Mouse (Mus musculus) spleen, adult 2 months (tissue): ENCODE data around the gene Maml3. TPM values are rescaled to one million over a fixed set of nuclear protein-coding genes. Genes with fewer than 3 reads are reported as not detected.
A peak's percentile ranks its signal among the peaks of the same experiment; 100 is the strongest.

Experiments
- DNase-seq, 2 experiments: peaks; one replicate each; pipeline versions ENCODE4 v3.0.0 to v3.0.0-alpha.2; 2012 to 2021; ENCODE audit warnings: low spot score in 2 of 2, low read depth in 1 of 2
- H3K27ac ChIP-seq: fragments of 200-500 bp; 2 replicates; pipeline ENCODE4 v1.5.1; 2012; ENCODE audit warnings: low read length, inconsistent platforms; ENCODE audit not compliant: insufficient read depth
- H3K27me3 ChIP-seq: fragments of 200-500 bp; 2 replicates; pipeline ENCODE4 v1.6.1; 2012; ENCODE audit warnings: mild to moderate bottlenecking, moderate library complexity, low read length, inconsistent platforms; ENCODE audit not compliant: control insufficient read depth, insufficient read depth
- H3K36me3 ChIP-seq: fragments of 200-500 bp; 2 replicates; pipeline ENCODE4 v1.6.1; 2012; ENCODE audit warnings: mild to moderate bottlenecking, low read length, inconsistent platforms; ENCODE audit not compliant: control insufficient read depth, insufficient read depth
- H3K4me1 ChIP-seq: fragments of 200-500 bp; 2 replicates; pipeline ENCODE4 v1.6.1; 2011; ENCODE audit warnings: inconsistent platforms; ENCODE audit not compliant: control insufficient read depth, insufficient read depth, insufficient read length
- H3K4me3 ChIP-seq: fragments of 200-500 bp; 2 replicates; pipeline ENCODE4 v1.5.1; 2011; ENCODE audit warnings: mild to moderate bottlenecking, inconsistent platforms; ENCODE audit not compliant: insufficient read depth, insufficient read length; ENCODE audit errors: extremely low read depth
- CTCF ChIP-seq: fragments of 200-500 bp; IDR thresholded peaks from 2 replicates; pipeline ENCODE4 v1.5.1; 2011; ENCODE audit warnings: mild to moderate bottlenecking, inconsistent platforms; ENCODE audit not compliant: insufficient read depth, insufficient read length, insufficient replicate concordance; ENCODE audit errors: extremely low read depth
- POLR2A ChIP-seq: fragments of 200-500 bp; IDR thresholded peaks from 2 replicates; pipeline ENCODE4 v1.6.1; 2011; ENCODE audit warnings: low read depth, low read length, inconsistent platforms
- WGBS: fragments of 180-500 bp; shearing (Covaris S2); methylation state at CpG from one replicate; pipeline ENCODE4 v1.1.7; 2018; 5-methylcytosine and 5-hydroxymethylcytosine counted together
- polyA plus RNA-seq: library from polyadenylated mRNA; depleted of rRNA; stranded (reverse); fragments of >200 nt; gene quantifications from 2 replicates; pipeline ENCODE4 v1.2.3, GENCODE M21; 2012

The Maml3 gene
- polyA plus RNA-seq, 1 experiment: 2.7 TPM

- peak in 1 of 2 experiments; percentile 50 for DNase-seq
- Histone ChIP-seq H3K4me1 (no peaks in the 10 kb centered on the region; the same call in 1 of the 2 replicates), H3K36me3 (no peaks in the 10 kb centered on the region), H3K4me3 (peak overlapping the region; percentile 1; the same call in 1 of the 2 replicates), H3K27me3 (no peaks in the 10 kb centered on the region), H3K27ac (peak overlapping the region; percentile 73)
- 80% methylated on average over 21 of the region's 21 CpGs for WGBS
- no peak for TF ChIP-seq POLR2A
- no peak for TF ChIP-seq CTCF
These were observed 396.0 kb downstream of the Maml3 start for GRCm38 (mm10) chr3:51708746-51709411.

- Histone ChIP-seq H3K4me3 (no peak overlapping the region), H3K27ac (peak overlapping the region; percentile 38; the same call in 1 of the 2 replicates), H3K27me3 (no peaks in the 10 kb centered on the region), H3K36me3 (no peaks in the 10 kb centered on the region), H3K4me1 (no peaks in the 10 kb centered on the region; the same call in 1 of the 2 replicates)
- no peak for DNase-seq
- 62% methylated on average over 1 of the region's 1 CpGs for whole genome bisulfite sequencing
- no peak for TF ChIP-seq CTCF
- TF ChIP-seq POLR2A: no peak
These were observed 396.5 kb downstream of the Maml3 start for GRCm38 (mm10) chr3:51708375-51708745.

GRCm38 (mm10) chr3:51705220-51705619 is 399.7 kb downstream of the Maml3 start:
- Histone ChIP-seq H3K4me1 (no peaks in the 10 kb centered on the region; the same call in 1 of the 2 replicates), H3K27ac (no peak overlapping the region), H3K36me3 (no peaks in the 10 kb centered on the region), H3K4me3 (no peak overlapping the region), H3K27me3 (no peaks in the 10 kb centered on the region)
- TF ChIP-seq CTCF (peak; percentile 23; the same call in 1 of the 2 replicates), POLR2A (no peak)
- no peak for DNase-seq
- 90% methylated on average over 7 of the region's 7 CpGs for WGBS

GRCm38 (mm10) chr3:51703478-51703877 is 401.4 kb downstream of the Maml3 start:
- H3K4me3 ChIP-seq: no peak overlapping the region
- TF ChIP-seq CTCF (no peak), POLR2A (no peak)
- no peak for DNase-seq
- H3K4me1 ChIP-seq: no peaks in the 10 kb centered on the region; the same call in 1 of the 2 replicates
- no peaks in the 10 kb centered on the region for H3K27me3 ChIP-seq
- no peak overlapping the region for H3K27ac ChIP-seq
- 93% methylated on average over 8 of the region's 8 CpGs for WGBS
- H3K36me3 ChIP-seq: no peaks in the 10 kb centered on the region

GRCm38 (mm10) chr3:51702701-51703286 is 402.1 kb downstream of the Maml3 start:
- WGBS: 93% methylated on average over 8 of the region's 8 CpGs

GRCm38 (mm10) chr3:51701950-51702349 is 402.9 kb downstream of the Maml3 start:
- DNase-seq: no peak
- Histone ChIP-seq H3K27ac (no peak overlapping the region), H3K4me3 (no peak overlapping the region), H3K36me3 (no peaks in the 10 kb centered on the region), H3K27me3 (no peaks in the 10 kb centered on the region), H3K4me1 (no peaks in the 10 kb centered on the region; the same call in 1 of the 2 replicates)
- 39% methylated on average over 13 of the region's 13 CpGs for WGBS
- TF ChIP-seq CTCF (no peak), POLR2A (no peak)

More at GRCm38 (mm10) chr3:51702701-51703286, 402.1 kb downstream of the Maml3 start:
- no peak for TF ChIP-seq CTCF
- TF ChIP-seq POLR2A: no peak
- Histone ChIP-seq H3K4me3 (no peak overlapping the region), H3K27ac (no peak overlapping the region), H3K4me1 (no peaks in the 10 kb centered on the region; the same call in 1 of the 2 replicates), H3K27me3 (no peaks in the 10 kb centered on the region), H3K36me3 (no peaks in the 10 kb centered on the region)
- DNase-seq: no peak
